Mouse (Mus musculus) liver, embryonic 16.5 days (tissue): ENCODE measurements around the gene Stt3b. TPM values are rescaled to one million over a fixed set of nuclear protein-coding genes. Genes with fewer than 3 reads are reported as not detected.
A peak's percentile ranks its signal among the peaks of the same experiment; 100 is the strongest.

Source experiments
- ATAC-seq: fragments of 200-750 bp; cut with Nextera tagmentation; 2 replicates; pipeline ENCODE4 v1.8.0; 2017; ENCODE audit warnings: low read depth, mild to moderate bottlenecking, moderate number of reproducible peaks, moderate library complexity
- H3K27ac ChIP-seq: fragments of 300-500 bp; sonication (generic); 2 replicates; pipeline ENCODE4 v1.5.1; 2014; ENCODE audit warnings: mild to moderate bottlenecking, low read length
- H3K27me3 ChIP-seq: fragments of 300-500 bp; sonication (generic); 2 replicates; pipeline ENCODE4 v1.6.1; 2014; ENCODE audit warnings: low read depth, low read length, mixed read lengths; ENCODE audit not compliant: control insufficient read depth, insufficient read depth
- H3K36me3 ChIP-seq: fragments of 300-500 bp; sonication (generic); 2 replicates; pipeline ENCODE4 v1.6.1; 2014; ENCODE audit warnings: mild to moderate bottlenecking; ENCODE audit not compliant: control insufficient read depth, insufficient read depth
- H3K4me1 ChIP-seq: fragments of 300-500 bp; sonication (generic); 2 replicates; pipeline ENCODE4 v1.6.1; 2014; ENCODE audit warnings: low read depth, low read length, mixed read lengths; ENCODE audit not compliant: control insufficient read depth
- H3K4me2 ChIP-seq: fragments of 300-500 bp; sonication (generic); 2 replicates; pipeline ENCODE4 v1.6.1; 2014; ENCODE audit warnings: low read depth, low read length, mixed read lengths
- H3K4me3 ChIP-seq: fragments of 300-500 bp; sonication (generic); 2 replicates; pipeline ENCODE4 v1.5.1; 2014; ENCODE audit warnings: low read depth, mild to moderate bottlenecking, low read length
- H3K9ac ChIP-seq: fragments of 300-500 bp; sonication (generic); 2 replicates; pipeline ENCODE4 v1.6.1; 2014; ENCODE audit warnings: low read depth, low read length
- H3K9me3 ChIP-seq: fragments of 300-500 bp; sonication (generic); replicated peaks from 2 replicates; pipeline ENCODE4 v1.6.1; 2016; ENCODE audit warnings: low read length; ENCODE audit not compliant: control insufficient read depth
- WGBS: fragments of 180-500 bp; shearing (Covaris S2); extraction: QIAGEN DNeasy Blood & Tissue Kit; methylation state at CpG from one replicate; pipeline ENCODE4 v1.1.7; 2014; ENCODE audit not compliant: insufficient replicate concordance; 5-methylcytosine and 5-hydroxymethylcytosine counted together
- polyA plus RNA-seq: library from polyadenylated mRNA; unstranded; fragments of >200 nt; fragmentation: Nextera tagmentation; extraction: Ambion mirVana; gene quantifications from 2 replicates; pipeline ENCODE4 v1.2.1, GENCODE M21; 2015

Gene Stt3b
- 58.5 and 62.9 TPM in 2 replicates for polyA plus RNA-seq

DNA sequence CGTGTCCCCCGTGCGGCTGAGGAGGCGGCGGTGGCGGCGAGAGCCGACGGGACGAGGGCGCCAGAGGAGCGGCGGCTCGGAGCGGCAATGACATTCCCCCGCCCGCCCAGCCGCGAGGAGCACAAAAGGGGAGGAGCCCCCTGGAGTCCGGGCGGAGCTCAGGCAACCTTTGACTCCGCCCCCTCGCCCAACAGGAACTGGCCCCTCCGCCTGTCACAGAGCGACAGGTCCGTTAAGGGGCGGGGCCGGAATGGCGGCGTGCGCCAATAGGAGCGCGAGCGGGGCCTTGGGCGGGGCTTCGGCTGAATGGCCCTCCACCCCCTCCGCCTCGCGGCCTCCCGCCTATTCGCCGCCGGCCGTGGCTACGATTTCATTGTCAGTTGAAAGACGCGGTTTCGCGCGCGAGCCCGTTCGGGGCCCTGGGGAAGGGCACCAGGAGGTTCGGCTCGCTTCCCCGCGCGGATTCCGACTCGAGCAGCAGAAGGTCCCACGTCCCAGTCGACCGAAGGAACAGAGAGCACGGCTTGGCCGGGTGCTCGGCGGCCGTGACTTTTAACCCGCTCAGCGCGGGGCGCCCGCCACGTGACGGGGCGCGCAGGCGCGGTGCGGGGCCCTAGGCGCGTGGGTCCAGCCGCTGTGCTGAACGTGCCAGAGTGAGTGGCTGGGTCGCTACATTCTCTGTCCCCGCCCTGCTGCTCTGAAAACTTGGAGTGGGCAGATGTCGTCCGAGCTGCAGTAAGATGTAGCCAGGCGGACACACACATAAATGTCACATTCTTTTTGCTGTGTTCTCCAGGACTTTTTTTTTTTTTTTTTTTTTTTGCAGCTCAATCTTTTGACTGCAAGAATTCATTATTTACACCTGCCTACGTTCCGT lies at the start of gene Stt3b:
Gene Stt3b (minus strand): TSS at position 76 of the 877 bp plus-strand sequence.
- Histone ChIP-seq H3K9me3 (no peaks in the 10 kb centered on the region), H3K9ac (peak within 1 kb of the TSS; percentile 99), H3K4me1 (peaks cover 37% of the 10 kb centered on the region), H3K36me3 (no peaks in the 10 kb centered on the region), H3K27ac (peak within 1 kb of the TSS; percentile 95), H3K4me2 (peak within 1 kb of the TSS; percentile 80), H3K4me3 (peak within 1 kb of the TSS; percentile 99), H3K27me3 (no peaks in the 10 kb centered on the region)
- under 1% methylated on average over 89 of the region's 91 CpGs for WGBS
- peak; percentile 86 for ATAC-seq

GRCm38 (mm10) chr9:115358421-115358820 lies 48.2 kb upstream of the Stt3b start:
- Histone ChIP-seq H3K4me1 (no peaks in the 10 kb centered on the region), H3K4me3 (no peak overlapping the region), H3K27me3 (no peaks in the 10 kb centered on the region), H3K36me3 (no peaks in the 10 kb centered on the region), H3K27ac (no peak overlapping the region), H3K9ac (no peak overlapping the region), H3K9me3 (no peaks in the 10 kb centered on the region), H3K4me2 (no peak overlapping the region)
- WGBS, result 60% methylated on average over 2 of the region's 2 CpGs
- no peak for ATAC-seq

DNA sequence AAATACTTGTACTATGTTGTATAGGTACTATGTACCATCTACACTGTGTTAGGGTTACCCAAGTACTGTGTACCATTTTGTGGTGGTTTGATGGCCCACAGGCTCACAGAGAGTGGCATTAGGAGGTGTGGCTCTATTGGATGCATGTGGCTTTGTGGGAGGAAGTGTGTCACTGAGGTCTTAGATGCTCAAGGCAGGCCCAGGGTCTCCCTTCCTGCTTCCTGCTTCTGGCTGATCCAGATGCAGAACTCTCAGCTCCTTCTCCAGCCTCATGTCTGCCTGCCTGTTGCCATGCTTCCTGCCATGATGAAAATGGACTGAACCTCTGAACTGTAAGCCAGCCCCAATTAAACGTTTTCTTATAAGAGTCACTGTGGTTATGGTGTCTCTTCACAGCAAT lies 47.8 kb upstream of the Stt3b start:
- Histone ChIP-seq H3K27me3 (no peaks in the 10 kb centered on the region), H3K9me3 (no peaks in the 10 kb centered on the region), H3K36me3 (no peaks in the 10 kb centered on the region), H3K27ac (no peak overlapping the region), H3K9ac (no peak overlapping the region), H3K4me3 (no peak overlapping the region), H3K4me2 (no peak overlapping the region), H3K4me1 (no peaks in the 10 kb centered on the region)
- WGBS, result 46% methylated on average over 1 of the region's 1 CpGs
- no peak for ATAC-seq

DNA sequence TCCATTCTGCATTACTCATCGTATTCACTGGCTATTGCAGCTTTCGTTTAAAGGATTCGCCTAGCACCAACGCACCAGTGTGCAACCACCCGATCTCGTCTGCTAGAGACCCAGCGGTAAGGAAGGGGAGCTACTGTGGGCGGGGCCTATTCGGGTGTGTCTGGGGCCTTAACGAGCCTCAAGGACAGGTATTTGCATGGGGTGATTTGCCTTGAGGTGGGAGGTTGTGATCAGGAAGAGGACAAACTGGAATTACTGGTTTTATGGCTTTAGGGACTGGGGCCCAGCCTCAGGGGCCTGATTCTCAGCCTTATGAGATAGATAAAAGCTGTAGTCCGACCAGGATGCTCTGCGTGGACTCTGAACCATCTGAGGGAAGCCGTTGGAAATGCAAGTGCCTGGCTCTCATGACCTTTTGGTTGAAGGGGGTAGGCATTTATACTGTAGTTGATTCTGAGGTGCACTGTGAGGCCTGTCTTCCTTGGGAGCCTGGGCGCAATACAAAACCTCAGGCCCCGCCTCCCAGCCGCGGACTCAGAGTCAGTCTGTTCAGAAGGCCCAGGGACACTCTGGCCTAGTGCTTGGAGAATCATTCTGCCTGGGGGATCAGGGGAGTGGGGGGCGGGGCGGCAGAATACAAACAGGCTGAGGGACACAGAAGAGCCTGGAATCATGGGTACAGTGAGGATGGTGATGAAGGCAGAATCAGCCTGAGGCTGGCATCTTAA lies 46.7 kb upstream of the Stt3b start:
- Histone ChIP-seq H3K9ac (no peak overlapping the region), H3K36me3 (no peaks in the 10 kb centered on the region), H3K4me2 (no peak overlapping the region), H3K9me3 (no peaks in the 10 kb centered on the region), H3K4me1 (no peaks in the 10 kb centered on the region), H3K4me3 (no peak overlapping the region), H3K27me3 (no peaks in the 10 kb centered on the region), H3K27ac (no peak overlapping the region)
- 62% methylated on average over 19 of the region's 19 CpGs for WGBS
- no peak for ATAC-seq

DNA sequence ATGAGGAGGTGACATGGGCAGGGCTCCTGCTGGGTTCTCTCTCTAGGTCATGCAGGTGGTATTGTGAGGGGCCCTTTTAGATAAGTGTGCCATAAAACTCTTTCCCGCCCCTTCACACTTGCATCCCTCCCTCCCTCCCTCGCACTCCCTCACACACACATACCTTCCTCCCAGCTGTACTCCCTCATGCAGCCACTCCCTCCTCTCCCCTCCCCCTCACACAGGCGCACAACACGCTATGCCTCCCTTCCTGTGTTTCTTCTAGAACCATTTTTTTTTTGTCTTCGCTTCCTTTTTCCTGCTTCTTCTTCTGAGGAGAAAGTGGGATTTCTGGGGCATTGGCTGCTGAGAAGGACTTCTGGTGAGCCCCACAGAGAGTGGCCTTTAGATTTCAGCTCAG lies 45.8 kb upstream of the Stt3b start:
- H3K4me3 ChIP-seq, result no peak overlapping the region
- no peak overlapping the region for H3K9ac ChIP-seq
- no peaks in the 10 kb centered on the region for H3K27me3 ChIP-seq
- H3K27ac ChIP-seq, result no peak overlapping the region
- H3K36me3 ChIP-seq, result no peaks in the 10 kb centered on the region
- H3K4me2 ChIP-seq, result no peak overlapping the region
- no peaks in the 10 kb centered on the region for H3K9me3 ChIP-seq
- WGBS, result 29% methylated on average over 5 of the region's 5 CpGs
- no peaks in the 10 kb centered on the region for H3K4me1 ChIP-seq
- ATAC-seq, result no peak

GRCm38 (mm10) chr9:115349741-115350512 lies 39.7 kb upstream of the Stt3b start:
- ATAC-seq, result no peak
- no peak overlapping the region for H3K4me2 ChIP-seq
- H3K9me3 ChIP-seq, result no peaks in the 10 kb centered on the region
- H3K4me3 ChIP-seq, result no peak overlapping the region
- no peak overlapping the region for H3K27ac ChIP-seq
- H3K9ac ChIP-seq, result no peak overlapping the region
- no peaks in the 10 kb centered on the region for H3K4me1 ChIP-seq
- 58% methylated on average over 4 of the region's 4 CpGs for WGBS
- H3K36me3 ChIP-seq, result no peaks in the 10 kb centered on the region
- H3K27me3 ChIP-seq, result no peaks in the 10 kb centered on the region

GRCm38 (mm10) chr9:115349106-115349505 lies 38.9 kb upstream of the Stt3b start:
- 42% methylated on average over 1 of the region's 1 CpGs for WGBS
- Histone ChIP-seq H3K27ac (no peak overlapping the region), H3K27me3 (no peaks in the 10 kb centered on the region), H3K36me3 (no peaks in the 10 kb centered on the region), H3K4me1 (no peaks in the 10 kb centered on the region), H3K4me2 (no peak overlapping the region), H3K9me3 (no peaks in the 10 kb centered on the region), H3K9ac (no peak overlapping the region), H3K4me3 (no peak overlapping the region)
- ATAC-seq, result no peak

DNA sequence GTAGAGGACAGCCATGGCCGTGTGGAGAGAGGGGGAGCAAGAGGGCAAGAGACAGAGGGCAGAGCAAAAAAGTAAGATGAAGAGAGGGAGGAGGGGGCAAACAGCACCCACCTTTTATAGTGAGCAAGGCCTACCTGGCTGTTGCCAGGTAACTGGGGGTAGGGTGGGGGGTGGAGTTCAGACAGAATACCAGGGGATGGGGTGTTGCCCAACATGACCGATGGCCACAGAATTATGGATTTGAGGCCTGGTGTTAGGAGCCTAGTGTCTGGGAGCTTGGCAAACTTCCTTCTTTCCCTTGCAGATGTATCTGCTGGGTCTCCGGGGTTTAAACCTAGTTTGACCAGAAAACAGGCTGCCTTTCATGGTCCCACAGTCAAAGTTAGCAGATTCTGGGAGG lies 34.7 kb upstream of the Stt3b start:
- no peaks in the 10 kb centered on the region for H3K9me3 ChIP-seq
- no peak overlapping the region for H3K27ac ChIP-seq
- WGBS, result 52% methylated on average over 3 of the region's 3 CpGs
- H3K36me3 ChIP-seq, result no peaks in the 10 kb centered on the region
- no peaks in the 10 kb centered on the region for H3K27me3 ChIP-seq
- no peak overlapping the region for H3K4me3 ChIP-seq
- no peak for ATAC-seq
- no peak overlapping the region for H3K4me2 ChIP-seq
- no peaks in the 10 kb centered on the region for H3K4me1 ChIP-seq
- no peak overlapping the region for H3K9ac ChIP-seq
